Mouse (Mus musculus): ENCODE results near the gene Rgs9bp.

DNA sequence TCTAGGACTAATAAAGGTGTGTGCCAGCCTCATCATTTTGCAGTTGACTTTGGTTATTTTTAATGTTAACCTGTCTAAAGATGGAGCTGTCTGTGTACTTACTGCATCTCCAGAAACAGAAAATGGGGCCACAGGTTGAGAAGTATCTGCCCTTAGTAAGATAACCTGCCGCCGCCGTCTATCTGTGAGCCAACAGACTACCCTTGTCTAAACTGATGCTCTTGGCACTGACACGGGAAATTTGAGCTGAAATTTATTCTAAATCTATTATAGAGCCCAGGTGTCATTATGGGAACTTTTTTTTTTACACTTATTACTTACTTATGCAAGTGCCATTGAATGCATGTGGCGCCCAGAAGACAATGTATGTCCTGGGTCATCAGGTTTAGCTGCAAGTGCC is 28.5 kb downstream of the Rgs9bp start:
- TF ChIP-seq POLR2A (IDR thresholded peaks at IDR 0.05; ENCODE audit: extremely low read depth, insufficient read depth, low read length), result no peak
- no peak for TF ChIP-seq CTCF (IDR thresholded peaks at IDR 0.05; ENCODE audit: extremely low read depth, insufficient read depth, low read length)
